Mouse (Mus musculus) lung, adult 2 months (tissue): ENCODE data around the gene Gm10642.

ENCODE experiments used
- CTCF ChIP-seq: fragments of 200-500 bp; IDR thresholded peaks from 2 replicates; pipeline ENCODE4 v1.5.1; 2011; ENCODE audit warnings: mild to moderate bottlenecking, low read length, control low read depth; ENCODE audit not compliant: insufficient read depth
- POLR2A ChIP-seq: fragments of 200-500 bp; IDR thresholded peaks from 2 replicates; pipeline ENCODE4 v1.6.1; 2011; ENCODE audit warnings: low read depth, mild to moderate bottlenecking, control low read depth, low read length, borderline replicate concordance; ENCODE audit errors: extremely low read depth

GRCm38 (mm10) chr9:70682202-70682601 is 26.2 kb downstream of the Gm10642 start:
- TF ChIP-seq CTCF (no peak), POLR2A (no peak)
